Comparison of ENCODE assay signal across 8 mouse cellular contexts in genomic region chr3:93443501-93444101, GRCm38 (mm10). TPM values are rescaled to one million over a fixed set of nuclear protein-coding genes. Genes with fewer than 3 reads are reported as not detected.
DNase-seq lines count a peak whose midpoint lies in the region; ATAC-seq and TF ChIP-seq lines count a peak whose summit lies in the region.

No protein-coding gene starts in this region.

- H3K9me3 ChIP-seq in embryonic facial prominence, embryonic 13.5 days: no peaks in the 10 kb centered on the region

- H3K9ac ChIP-seq in embryonic facial prominence, embryonic 13.5 days: peak overlapping the region; percentile 66

- H3K36me3 ChIP-seq in embryonic facial prominence, embryonic 13.5 days: no peaks in the 10 kb centered on the region

- H3K4me2 ChIP-seq in embryonic facial prominence, embryonic 13.5 days: peak overlapping the region; percentile 92

- intact Hi-C loops in left cerebral cortex, adult 2 months (cut with DNase I): no loop called here

- under 1% methylated on average over 38 of the region's 38 CpGs for WGBS in embryonic facial prominence, embryonic 13.5 days

- no peak overlapping the region for H3K27ac ChIP-seq in left cerebral cortex, adult 2 months
- no peak overlapping the region for H3K27ac ChIP-seq in embryonic facial prominence, embryonic 13.5 days

- ATAC-seq in embryonic facial prominence, embryonic 13.5 days (ENCODE audit: insufficient number of reproducible peaks, insufficient read depth, low FRiP score, low TSS enrichment, low read depth): no peak

- peaks cover 28% of the 10 kb centered on the region for H3K4me1 ChIP-seq in embryonic facial prominence, embryonic 13.5 days

- H3K4me3 ChIP-seq in left cerebral cortex, adult 2 months: peak overlapping the region; percentile 52
- peak overlapping the region; percentile 58 for H3K4me3 ChIP-seq in embryonic facial prominence, embryonic 13.5 days

- no peak for TF ChIP-seq CTCF in left cerebral cortex, adult 2 months (IDR thresholded peaks at IDR 0.05)

- DNase-seq in left cerebral cortex, adult 2 months (ENCODE audit: extremely low spot score in 1 of 2, low spot score in 2 of 2): peak; percentile 22 to 26
- no peak for DNase-seq in left cerebral cortex, adult 11 months (ENCODE audit: low spot score)
- DNase-seq in heart, postnatal 4 days: peak; percentile 7
- peak; percentile 2 to 16 for DNase-seq in layer of hippocampus, postnatal 14 days (ENCODE audit: low spot score in 2 of 2)
- peak; percentile 20 for DNase-seq in lung, postnatal 14 days
- peak; percentile 23 for DNase-seq in ovary, postnatal 36 days (ENCODE audit: low spot score)
- DNase-seq in c-Kit-positive CD71-positive TER-119-positive erythroid progenitor cells, embryonic 14.5 days (ENCODE audit: low spot score): no peak

- peaks cover 75% of the 10 kb centered on the region for H3K27me3 ChIP-seq in embryonic facial prominence, embryonic 13.5 days

RNA-seq across cellular contexts. Expression of gene Tchh, which starts 1.5 kb away (rescaled TPM):
- 1 to 10 TPM; 2.5 to 2.6 TPM for total RNA-seq in left cerebral cortex, adult 2 months (2021)
- 0.88 and 1.0 TPM in 2 replicates for polyA plus RNA-seq in embryonic facial prominence, embryonic 13.5 days (2015; fragmentation: Nextera tagmentation; extraction: Ambion mirVana)
- total RNA-seq in heart, postnatal 4 days (2021): under 1 TPM; 0.20 to 0.26 TPM
- 1 to 10 TPM in 1 of 2 experiments, under 1 TPM in 1; 0.90 to 1.0 TPM for total RNA-seq in layer of hippocampus, postnatal 14 days (2021)

RNA-seq across cellular contexts. Expression of gene Tchhl1, which starts 25.0 kb away (rescaled TPM):
- total RNA-seq in left cerebral cortex, adult 2 months (2021): not detected
- polyA plus RNA-seq in embryonic facial prominence, embryonic 13.5 days (2015; fragmentation: Nextera tagmentation; extraction: Ambion mirVana): not detected in 2 replicates
- total RNA-seq in heart, postnatal 4 days (2021): not detected
- total RNA-seq in layer of hippocampus, postnatal 14 days (2021): not detected

RNA-seq across cellular contexts. Expression of gene Rptn, which starts 50.1 kb away (rescaled TPM):
- not detected for total RNA-seq in left cerebral cortex, adult 2 months (2021)
- polyA plus RNA-seq in embryonic facial prominence, embryonic 13.5 days (2015; fragmentation: Nextera tagmentation; extraction: Ambion mirVana): not detected in 2 replicates
- total RNA-seq in heart, postnatal 4 days (2021): not detected
- not detected for total RNA-seq in layer of hippocampus, postnatal 14 days (2021)

Comparison
In these comparisons a context has a peak if more than half of its experiments do, and no peak if none do; other contexts are left out.
1. DNase-seq: peak in left cerebral cortex, adult 2 months (2 of 2), heart, postnatal 4 days (single experiment), layer of hippocampus, postnatal 14 days (2 of 2), lung, postnatal 14 days (single experiment) and ovary, postnatal 36 days (single experiment); none in left cerebral cortex, adult 11 months (single experiment) and c-Kit-positive CD71-positive TER-119-positive erythroid progenitor cells, embryonic 14.5 days (single experiment).